Mouse (Mus musculus) limb, embryonic 11.5 days (tissue): ENCODE measurements around the gene Rarres2. TPM values are rescaled to one million over a fixed set of nuclear protein-coding genes. Genes with fewer than 3 reads are reported as not detected.

Experiments used
- ATAC-seq: fragments of 200-750 bp; cut with Nextera tagmentation; 2 replicates; pipeline ENCODE4 v1.8.0; 2017; ENCODE audit warnings: low read depth; ENCODE audit not compliant: insufficient number of reproducible peaks, low FRiP score, low TSS enrichment
- DNase-seq: peaks from one replicate; pipeline ENCODE4 v3.0.0-alpha.2; 2015; ENCODE audit warnings: low spot score
- H3K27ac ChIP-seq: fragments of 300-500 bp; sonication (generic); replicated peaks from 2 replicates; pipeline ENCODE4 v1.5.1; 2014; ENCODE audit warnings: low read depth, mild to moderate bottlenecking, low read length
- H3K27me3 ChIP-seq: fragments of 300-500 bp; sonication (generic); 2 replicates; pipeline ENCODE4 v1.6.1; 2014; ENCODE audit warnings: mild to moderate bottlenecking, low read length, mixed read lengths; ENCODE audit not compliant: control insufficient read depth, insufficient read depth
- H3K36me3 ChIP-seq: fragments of 300-500 bp; sonication (generic); 2 replicates; pipeline ENCODE4 v1.6.1; 2014; ENCODE audit warnings: mild to moderate bottlenecking, low read length, moderate library complexity, mixed read lengths; ENCODE audit not compliant: control insufficient read depth, insufficient read depth
- H3K4me1 ChIP-seq: fragments of 300-500 bp; sonication (generic); 2 replicates; pipeline ENCODE4 v1.6.1; 2014; ENCODE audit warnings: low read length, mixed read lengths; ENCODE audit not compliant: control insufficient read depth, insufficient read depth
- H3K4me2 ChIP-seq: fragments of 300-500 bp; sonication (generic); 2 replicates; pipeline ENCODE4 v1.6.1; 2014; ENCODE audit warnings: low read depth, mild to moderate bottlenecking, moderate library complexity; ENCODE audit not compliant: severe bottlenecking
- H3K4me3 ChIP-seq: fragments of 300-500 bp; sonication (generic); 2 replicates; pipeline ENCODE4 v1.5.1; 2014; ENCODE audit warnings: low read depth, low read length
- H3K9ac ChIP-seq: fragments of 300-500 bp; sonication (generic); 2 replicates; pipeline ENCODE4 v1.6.1; 2014; ENCODE audit warnings: mild to moderate bottlenecking, low read length
- H3K9me3 ChIP-seq: fragments of 300-500 bp; sonication (generic); 2 replicates; pipeline ENCODE4 v1.6.1; 2016; ENCODE audit warnings: low read length; ENCODE audit not compliant: control insufficient read depth
- WGBS: fragments of 180-500 bp; shearing (Covaris S2); extraction: QIAGEN DNeasy Blood & Tissue Kit; methylation state at CpG from one replicate; pipeline ENCODE4 v1.1.7; 2014; 5-methylcytosine and 5-hydroxymethylcytosine counted together
- polyA plus RNA-seq: library from polyadenylated mRNA; unstranded; fragments of >200 nt; fragmentation: Nextera tagmentation; extraction: Ambion mirVana; gene quantifications from 2 replicates; pipeline ENCODE4 v1.2.1, GENCODE M21; 2014

The Rarres2 gene
- polyA plus RNA-seq, 1 experiment from 2014 or later: 5.6 TPM

- Histone ChIP-seq H3K27ac (peak overlapping the region; percentile 94), H3K9me3 (no peaks in the 10 kb centered on the region), H3K36me3 (no peaks in the 10 kb centered on the region), H3K4me2 (no peak overlapping the region), H3K9ac (no peak overlapping the region), H3K4me1 (peaks cover 29% of the 10 kb centered on the region), H3K4me3 (no peak overlapping the region), H3K27me3 (no peaks in the 10 kb centered on the region)
- ATAC-seq (no peak), DNase-seq (no peak)
- 62% methylated on average over 3 of the region's 3 CpGs for WGBS
Observed at GRCm38 (mm10) chr6:48542631-48543030, 30.0 kb downstream of the Rarres2 start.

GRCm38 (mm10) chr6:48541560-48542450, 30.8 kb downstream of the Rarres2 start:
- Histone ChIP-seq H3K4me1 (peaks cover 29% of the 10 kb centered on the region), H3K27ac (peak overlapping the region; percentile 94), H3K27me3 (no peaks in the 10 kb centered on the region), H3K36me3 (no peaks in the 10 kb centered on the region), H3K9me3 (no peaks in the 10 kb centered on the region), H3K4me2 (0 out of 2 replicates have a peak overlapping the region, but pooled peaks have one; percentile 12), H3K4me3 (no peak overlapping the region), H3K9ac (peak overlapping the region; percentile 40)
- DNase-seq: peak; percentile 87
- 6% methylated on average over 7 of the region's 7 CpGs for WGBS
- ATAC-seq: peak; percentile 72

GRCm38 (mm10) chr6:48540721-48541120, 31.9 kb downstream of the Rarres2 start:
- Histone ChIP-seq H3K9ac (no peak overlapping the region), H3K9me3 (no peaks in the 10 kb centered on the region), H3K27ac (peak overlapping the region; percentile 60; the same call in 1 of the 2 replicates), H3K36me3 (no peaks in the 10 kb centered on the region), H3K4me1 (peaks cover 29% of the 10 kb centered on the region), H3K4me3 (no peak overlapping the region), H3K4me2 (no peak overlapping the region), H3K27me3 (no peaks in the 10 kb centered on the region)
- 20% methylated on average over 3 of the region's 3 CpGs for WGBS
- ATAC-seq: no peak
- no peak for DNase-seq

GRCm38 (mm10) chr6:48539860-48540259, 32.7 kb downstream of the Rarres2 start:
- Histone ChIP-seq H3K9ac (no peak overlapping the region), H3K9me3 (no peaks in the 10 kb centered on the region), H3K27ac (no peak overlapping the region; the same call in 1 of the 2 replicates), H3K4me2 (no peak overlapping the region), H3K4me1 (peaks cover 29% of the 10 kb centered on the region), H3K27me3 (no peaks in the 10 kb centered on the region), H3K4me3 (no peak overlapping the region), H3K36me3 (no peaks in the 10 kb centered on the region)
- WGBS: 50% methylated on average over 5 of the region's 5 CpGs
- ATAC-seq (no peak), DNase-seq (no peak)

- WGBS: 69% methylated on average over 5 of the region's 5 CpGs
- H3K4me2 ChIP-seq: no peak overlapping the region
- ATAC-seq: no peak
- no peak overlapping the region for H3K9ac ChIP-seq
- H3K4me3 ChIP-seq: no peak overlapping the region
- H3K4me1 ChIP-seq: peaks cover 29% of the 10 kb centered on the region
- DNase-seq: peak; percentile 82
- no peaks in the 10 kb centered on the region for H3K27me3 ChIP-seq
- no peaks in the 10 kb centered on the region for H3K9me3 ChIP-seq
- H3K27ac ChIP-seq: no peak overlapping the region
- H3K36me3 ChIP-seq: no peaks in the 10 kb centered on the region
Observed at GRCm38 (mm10) chr6:48538841-48539737, 33.5 kb downstream of the Rarres2 start.

- H3K27ac ChIP-seq: no peak within 1 kb of the TSS
- H3K27me3 ChIP-seq: no peaks in the 10 kb centered on the region
- ATAC-seq (0 out of 2 replicates have a peak, but pooled peaks have one; percentile 18), DNase-seq (peak; percentile 81)
- peak within 1 kb of the TSS; percentile 49 for H3K4me2 ChIP-seq
- H3K4me1 ChIP-seq: peaks cover 22% of the 10 kb centered on the region
- H3K36me3 ChIP-seq: no peaks in the 10 kb centered on the region; the same call in 1 of the 2 replicates
- peak within 1 kb of the TSS; percentile 18; the same call in 1 of the 2 replicates for H3K9ac ChIP-seq
- peak within 1 kb of the TSS; percentile 21 for H3K4me3 ChIP-seq
- WGBS: 5% methylated on average over 38 of the region's 38 CpGs
- H3K9me3 ChIP-seq: no peaks in the 10 kb centered on the region
Observed at GRCm38 (mm10) chr6:48537105-48537954, 35.3 kb downstream of the Rarres2 start, which contains the start of gene Atp6v0e2. Gene Atp6v0e2, plus strand, starts transcription at chr6:48537615.

GRCm38 (mm10) chr6:48536091-48536490, 36.5 kb downstream of the Rarres2 start:
- H3K9me3 ChIP-seq: no peaks in the 10 kb centered on the region
- no peak overlapping the region for H3K9ac ChIP-seq
- H3K27ac ChIP-seq: no peak overlapping the region
- H3K4me1 ChIP-seq: peaks cover 10% of the 10 kb centered on the region
- no peak overlapping the region for H3K4me3 ChIP-seq
- ATAC-seq (no peak), DNase-seq (no peak)
- H3K27me3 ChIP-seq: no peaks in the 10 kb centered on the region
- H3K4me2 ChIP-seq: no peak overlapping the region
- WGBS: 81% methylated on average over 4 of the region's 4 CpGs
- no peaks in the 10 kb centered on the region; the same call in 1 of the 2 replicates for H3K36me3 ChIP-seq
